Mouse (Mus musculus) forebrain, embryonic 14.5 days (tissue): ENCODE measurements around the gene Fkbp14. TPM values are rescaled to one million over a fixed set of nuclear protein-coding genes. Genes with fewer than 3 reads are reported as not detected.

Experiments used
- ATAC-seq: fragments of 200-750 bp; cut with Nextera tagmentation; 2 replicates; pipeline ENCODE4 v1.8.0; 2017; ENCODE audit warnings: mild to moderate bottlenecking, moderate library complexity
- DNase-seq: peaks from one replicate; pipeline ENCODE4 v3.0.0-alpha.2; 2015; ENCODE audit warnings: low spot score
- H3K27ac ChIP-seq: fragments of 300-500 bp; sonication (generic); 2 replicates; pipeline ENCODE4 v1.5.1; 2014; ENCODE audit warnings: low read depth, mild to moderate bottlenecking, control low read depth, low read length, moderate library complexity
- H3K27me3 ChIP-seq: fragments of 300-500 bp; sonication (generic); replicated peaks from 2 replicates; pipeline ENCODE4 v1.6.1; 2014; ENCODE audit warnings: low read length, control low read depth, mixed read lengths; ENCODE audit not compliant: control insufficient read depth, insufficient read depth
- H3K36me3 ChIP-seq: fragments of 300-500 bp; sonication (generic); 2 replicates; pipeline ENCODE4 v1.6.1; 2014; ENCODE audit warnings: low read length, control low read depth; ENCODE audit not compliant: control insufficient read depth, insufficient read depth
- H3K4me1 ChIP-seq: fragments of 300-500 bp; sonication (generic); 2 replicates; pipeline ENCODE4 v1.6.1; 2014; ENCODE audit warnings: antibody characterized with exemption, low read length, control low read depth; ENCODE audit not compliant: control insufficient read depth, insufficient read depth
- H3K4me2 ChIP-seq: fragments of 300-500 bp; sonication (generic); 2 replicates; pipeline ENCODE4 v1.6.1; 2014; ENCODE audit warnings: mild to moderate bottlenecking, control low read depth, low read length
- H3K4me3 ChIP-seq: fragments of 300-500 bp; sonication (generic); 2 replicates; pipeline ENCODE4 v1.5.1; 2014; ENCODE audit warnings: low read depth, low read length, control low read depth
- H3K9ac ChIP-seq: fragments of 300-500 bp; sonication (generic); 2 replicates; pipeline ENCODE4 v1.6.1; 2014; ENCODE audit warnings: mild to moderate bottlenecking, low read length, control low read depth, moderate library complexity
- H3K9me3 ChIP-seq: fragments of 300-500 bp; sonication (generic); replicated peaks from 2 replicates; pipeline ENCODE4 v1.6.1; 2016; ENCODE audit warnings: low read length, control low read depth, mixed read lengths; ENCODE audit not compliant: control insufficient read depth
- WGBS: fragments of 180-500 bp; shearing (Covaris S2); extraction: QIAGEN DNeasy Blood & Tissue Kit; methylation state at CpG from one replicate; pipeline ENCODE4 v1.1.7; 2014; 5-methylcytosine and 5-hydroxymethylcytosine counted together
- polyA plus RNA-seq: library from polyadenylated mRNA; unstranded; fragments of >200 nt; fragmentation: Nextera tagmentation; extraction: Ambion mirVana; gene quantifications from 2 replicates; pipeline ENCODE4 v1.2.1, GENCODE M21; 2014

The Fkbp14 gene
- polyA plus RNA-seq, 1 experiment from 2014 or later, result 9.0 TPM

- ATAC-seq (no peak), DNase-seq (no peak)
- Histone ChIP-seq H3K36me3 (no peaks in the 10 kb centered on the region), H3K9me3 (no peaks in the 10 kb centered on the region), H3K4me3 (peak overlapping the region; percentile 50), H3K27me3 (no peaks in the 10 kb centered on the region), H3K4me2 (peak overlapping the region; percentile 78), H3K9ac (no peak overlapping the region; the same call in 1 of the 2 replicates), H3K27ac (no peak overlapping the region), H3K4me1 (peaks cover 10% of the 10 kb centered on the region)
- WGBS, result 57% methylated on average over 8 of the region's 8 CpGs
Measured at GRCm38 (mm10) chr6:54593766-54594468, 3.2 kb downstream of the Fkbp14 start.

- peak; percentile 96 for DNase-seq
- WGBS, result under 1% methylated on average over 20 of the region's 20 CpGs
- peaks cover 10% of the 10 kb centered on the region for H3K4me1 ChIP-seq
Measured at GRCm38 (mm10) chr6:54592938-54593535, 4.1 kb downstream of the Fkbp14 start.

GRCm38 (mm10) chr6:54591778-54592177 is 5.3 kb downstream of the Fkbp14 start:
- DNase-seq, result no peak
- Histone ChIP-seq H3K27me3 (no peaks in the 10 kb centered on the region), H3K4me3 (no peak overlapping the region; the same call in 1 of the 2 replicates), H3K27ac (no peak overlapping the region), H3K9me3 (no peaks in the 10 kb centered on the region), H3K9ac (0 out of 2 replicates have a peak overlapping the region, but pooled peaks have one; percentile 29), H3K36me3 (no peaks in the 10 kb centered on the region), H3K4me1 (peaks cover 8% of the 10 kb centered on the region), H3K4me2 (peak overlapping the region; percentile 73)
- 34% methylated on average over 6 of the region's 6 CpGs for WGBS
- ATAC-seq, result no peak

More at GRCm38 (mm10) chr6:54592938-54593535, 4.1 kb downstream of the Fkbp14 start:
- Histone ChIP-seq H3K9ac (peak overlapping the region; percentile 68), H3K27me3 (no peaks in the 10 kb centered on the region), H3K27ac (peak overlapping the region; percentile 48; the same call in 1 of the 2 replicates), H3K36me3 (no peaks in the 10 kb centered on the region), H3K4me2 (peak overlapping the region; percentile 73), H3K4me3 (peak overlapping the region; percentile 50), H3K9me3 (no peaks in the 10 kb centered on the region)
- ATAC-seq, result peak; percentile 89

GRCm38 (mm10) chr6:54590691-54591090 is 6.4 kb downstream of the Fkbp14 start:
- H3K4me1 ChIP-seq, result peaks cover 3% of the 10 kb centered on the region
- no peak overlapping the region for H3K9ac ChIP-seq
- H3K36me3 ChIP-seq, result no peaks in the 10 kb centered on the region
- DNase-seq, result no peak
- no peaks in the 10 kb centered on the region for H3K9me3 ChIP-seq
- ATAC-seq, result no peak
- H3K27ac ChIP-seq, result no peak overlapping the region
- no peak overlapping the region for H3K4me2 ChIP-seq
- H3K27me3 ChIP-seq, result no peaks in the 10 kb centered on the region
- no peak overlapping the region for H3K4me3 ChIP-seq
- 88% methylated on average over 2 of the region's 2 CpGs for whole genome bisulfite sequencing

GRCm38 (mm10) chr6:54588212-54588611 is 8.9 kb downstream of the Fkbp14 start:
- no peak for ATAC-seq
- 28% methylated on average over 1 of the region's 1 CpGs for WGBS
- H3K27me3 ChIP-seq, result no peaks in the 10 kb centered on the region
- H3K9me3 ChIP-seq, result no peaks in the 10 kb centered on the region
- no peak for DNase-seq
- H3K9ac ChIP-seq, result no peak overlapping the region
- H3K27ac ChIP-seq, result no peak overlapping the region
- no peak overlapping the region for H3K4me3 ChIP-seq
- H3K4me2 ChIP-seq, result no peak overlapping the region
- no peaks in the 10 kb centered on the region for H3K36me3 ChIP-seq
- H3K4me1 ChIP-seq, result peaks cover 3% of the 10 kb centered on the region

GRCm38 (mm10) chr6:54587683-54588082 is 9.4 kb downstream of the Fkbp14 start:
- DNase-seq (no peak), ATAC-seq (no peak)
- 91% methylated on average over 4 of the region's 4 CpGs for WGBS
- Histone ChIP-seq H3K27ac (no peak overlapping the region), H3K4me1 (peaks cover 3% of the 10 kb centered on the region), H3K4me3 (no peak overlapping the region), H3K27me3 (no peaks in the 10 kb centered on the region), H3K9me3 (no peaks in the 10 kb centered on the region), H3K36me3 (no peaks in the 10 kb centered on the region), H3K4me2 (no peak overlapping the region), H3K9ac (no peak overlapping the region)

- no peaks in the 10 kb centered on the region for H3K36me3 ChIP-seq
- no peaks in the 10 kb centered on the region for H3K9me3 ChIP-seq
- no peak overlapping the region for H3K4me2 ChIP-seq
- H3K4me1 ChIP-seq, result peaks cover 3% of the 10 kb centered on the region
- H3K27me3 ChIP-seq, result no peaks in the 10 kb centered on the region
- 79% methylated on average over 8 of the region's 8 CpGs for WGBS
- no peak overlapping the region for H3K9ac ChIP-seq
- no peak overlapping the region for H3K4me3 ChIP-seq
- DNase-seq, result no peak
- no peak overlapping the region for H3K27ac ChIP-seq
- no peak for ATAC-seq
Measured at GRCm38 (mm10) chr6:54586911-54587310, 10.2 kb downstream of the Fkbp14 start.

GRCm38 (mm10) chr6:54586175-54586574 is 10.9 kb downstream of the Fkbp14 start:
- Histone ChIP-seq H3K9me3 (no peaks in the 10 kb centered on the region), H3K4me3 (no peak overlapping the region), H3K9ac (no peak overlapping the region), H3K36me3 (no peaks in the 10 kb centered on the region), H3K4me1 (peaks cover 2% of the 10 kb centered on the region; the same call in 1 of the 2 replicates), H3K27ac (no peak overlapping the region), H3K27me3 (no peaks in the 10 kb centered on the region), H3K4me2 (no peak overlapping the region)
- peak; percentile 83 for DNase-seq
- peak; percentile 55 for ATAC-seq
- WGBS, result 23% methylated on average over 2 of the region's 2 CpGs
